Mouse (Mus musculus) liver, adult 2 months (tissue): ENCODE data around the gene Tnip2.

ENCODE experiments used
- CTCF ChIP-seq: fragments of 200-500 bp; IDR thresholded peaks from 2 replicates; pipeline ENCODE4 v1.5.1; 2011; ENCODE audit warnings: low read depth, low read length, control low read depth
- POLR2A ChIP-seq: fragments of 200-500 bp; IDR thresholded peaks from 2 replicates; pipeline ENCODE4 v1.6.1; 2011; ENCODE audit warnings: low read length, control low read depth; ENCODE audit not compliant: insufficient read depth; ENCODE audit errors: extremely low read depth

GRCm38 (mm10) chr5:34525663-34526476 is 12.1 kb upstream of the Tnip2 start, which contains the start of gene Sh3bp2:
- TF ChIP-seq CTCF = no peak
- peak; percentile 94 for TF ChIP-seq POLR2A
